Comparison of ENCODE assay signal across 10 mouse cellular contexts in the genomic region with DNA sequence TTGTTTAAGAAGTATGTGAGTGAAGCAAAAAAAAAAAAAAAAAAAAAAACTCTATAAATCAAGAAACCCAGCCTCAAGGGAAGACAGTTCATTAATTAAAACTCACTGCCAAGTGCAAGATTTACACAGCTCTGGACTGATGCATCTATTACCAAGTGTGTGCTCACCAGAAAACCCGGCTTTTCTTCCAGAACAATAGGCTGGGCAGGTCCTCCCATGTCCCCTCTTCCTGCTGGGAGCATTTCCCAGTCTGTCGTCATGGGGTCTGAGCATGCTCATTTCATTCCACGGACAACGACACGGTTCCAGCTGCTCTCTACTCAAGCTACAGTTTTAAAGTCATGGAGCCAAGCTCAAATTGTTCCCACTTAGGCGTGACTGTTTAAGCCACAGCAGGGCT.
DNase-seq lines count a peak whose midpoint lies in the region; ATAC-seq lines count a peak whose summit lies in the region.
"Had no signal": no experiment of that assay in that cellular context is flagged by ENCODE, and none has a peak within 500 bp of the region (broad histone marks: within the 10 kb centered on the region; RNA-seq: fewer than 3 reads in every experiment).

No protein-coding gene starts in this region.

- 0 out of 2 replicates have a peak overlapping the region, but pooled peaks have one; percentile 18 for H3K9ac ChIP-seq in kidney, embryonic 14.5 days (ENCODE audit: low read depth, low read length)
- no peak overlapping the region for H3K9ac ChIP-seq in hindbrain, embryonic 15.5 days
- no peak overlapping the region for H3K9ac ChIP-seq in midbrain, embryonic 16.5 days (ENCODE audit: low read depth, low read length)

- no peaks in the 10 kb centered on the region for H3K27me3 ChIP-seq in kidney, embryonic 14.5 days (ENCODE audit: control insufficient read depth, insufficient read depth, low read length)
- H3K27me3 ChIP-seq in hindbrain, embryonic 15.5 days = no peaks in the 10 kb centered on the region
- H3K27me3 ChIP-seq in midbrain, embryonic 16.5 days (ENCODE audit: control insufficient read depth, insufficient read depth, low read depth, low read length) = no peaks in the 10 kb centered on the region

- no peak overlapping the region for H3K4me3 ChIP-seq in kidney, embryonic 14.5 days (ENCODE audit: low read length)
- no peak overlapping the region for H3K4me3 ChIP-seq in hindbrain, embryonic 15.5 days
- H3K4me3 ChIP-seq in midbrain, embryonic 16.5 days (ENCODE audit: low read depth, low read length) = no peak overlapping the region

- peak; percentile 74 for ATAC-seq in kidney, embryonic 14.5 days (ENCODE audit: low FRiP score, low TSS enrichment)
- peak; percentile 42; the same call in 1 of the 2 replicates for ATAC-seq in hindbrain, embryonic 15.5 days (ENCODE audit: low FRiP score, low read depth)
- ATAC-seq in midbrain, embryonic 16.5 days = no peak
- ATAC-seq: intestine, embryonic 16.5 days had no signal

- H3K4me1 ChIP-seq in kidney, embryonic 14.5 days (ENCODE audit: control insufficient read depth, insufficient read depth, low read length) = no peaks in the 10 kb centered on the region; the same call in 1 of the 2 replicates
- H3K4me1 ChIP-seq in hindbrain, embryonic 15.5 days (replicated peaks) = no peaks in the 10 kb centered on the region
- 0 out of 2 replicates have a peak, but pooled peaks cover 2% of the 10 kb centered on the region for H3K4me1 ChIP-seq in midbrain, embryonic 16.5 days (ENCODE audit: control insufficient read depth, insufficient read depth, low read length)

- no peaks in the 10 kb centered on the region for H3K36me3 ChIP-seq in kidney, embryonic 14.5 days (ENCODE audit: control insufficient read depth, insufficient read depth, low read length)
- H3K36me3 ChIP-seq in hindbrain, embryonic 15.5 days = no peaks in the 10 kb centered on the region
- no peaks in the 10 kb centered on the region for H3K36me3 ChIP-seq in midbrain, embryonic 16.5 days (ENCODE audit: control insufficient read depth, insufficient read depth, low read length)
- H3K36me3 ChIP-seq: G1E had no signal

- H3K9me3 ChIP-seq in kidney, embryonic 14.5 days (ENCODE audit: control insufficient read depth, low read length) = no peaks in the 10 kb centered on the region
- no peaks in the 10 kb centered on the region for H3K9me3 ChIP-seq in hindbrain, embryonic 15.5 days
- H3K9me3 ChIP-seq in midbrain, embryonic 16.5 days (replicated peaks; ENCODE audit: control insufficient read depth, low read length, poor library complexity, severe bottlenecking) = no peaks in the 10 kb centered on the region

- 9% methylated on average over 6 of the region's 6 CpGs for WGBS in kidney, embryonic 14.5 days
- WGBS in hindbrain, embryonic 15.5 days = 18% methylated on average over 6 of the region's 6 CpGs
- 15% methylated on average over 6 of the region's 6 CpGs for WGBS in midbrain, embryonic 16.5 days

- peak overlapping the region; percentile 69 for H3K27ac ChIP-seq in kidney, embryonic 14.5 days (ENCODE audit: low read depth, low read length)
- no peak overlapping the region for H3K27ac ChIP-seq in hindbrain, embryonic 15.5 days (replicated peaks)
- no peak overlapping the region for H3K27ac ChIP-seq in midbrain, embryonic 16.5 days (ENCODE audit: low read length)

- no peak for DNase-seq in kidney, adult 11 months
- peak; percentile 46 for DNase-seq in gonadal fat pad, adult 2 months (ENCODE audit: low read depth)
- DNase-seq in thymus, adult 18-20 months = no peak
- no peak for DNase-seq in frontal cortex, adult 2 months (ENCODE audit: extremely low spot score in 1 of 2, low spot score in 1 of 2)
- DNase-seq in frontal cortex, postnatal 25 days (ENCODE audit: low spot score in 2 of 2) = no peak

- H3K4me2 ChIP-seq in kidney, embryonic 14.5 days (replicated peaks; ENCODE audit: low read depth, low read length) = no peak overlapping the region
- no peak overlapping the region for H3K4me2 ChIP-seq in hindbrain, embryonic 15.5 days
- 0 out of 2 replicates have a peak overlapping the region, but pooled peaks have one; percentile 5 for H3K4me2 ChIP-seq in midbrain, embryonic 16.5 days (ENCODE audit: low read length)
